Mouse (Mus musculus) CH12.LX (cell line): ENCODE measurements around the gene Gm17949. TPM values are rescaled to one million over a fixed set of nuclear protein-coding genes. Genes with fewer than 3 reads are reported as not detected.
A peak's percentile ranks its signal among the peaks of the same experiment; 100 is the strongest.

Experiments
- DNase-seq: peaks from one replicate; pipeline ENCODE4 v3.0.0-alpha.2; 2013; ENCODE audit errors: extremely low read depth
- H3K27ac ChIP-seq: 2 replicates; pipeline ENCODE4 v1.5.1; 2012; ENCODE audit warnings: low read depth, mild to moderate bottlenecking, control low read depth, moderate library complexity; ENCODE audit not compliant: insufficient read depth
- H3K27me3 ChIP-seq: replicated peaks from 2 replicates; pipeline ENCODE3; 2012; ENCODE audit warnings: inconsistent platforms
- H3K36me3 ChIP-seq, 2 experiments: replicated peaks in 1 of 2; 2 replicates each; pipeline versions ENCODE3 to v1.6.1; 2012; ENCODE audit warnings: inconsistent platforms in 1 of 2, low read length in 1 of 2, mild to moderate bottlenecking in 1 of 2, mixed read lengths in 1 of 2, moderate library complexity in 1 of 2; ENCODE audit not compliant: control insufficient read depth in 1 of 2, insufficient read depth in 1 of 2
- H3K4me1 ChIP-seq, 2 experiments: 2 replicates each; pipeline ENCODE4 v1.6.1; 2012; ENCODE audit warnings: inconsistent platforms in 1 of 2, moderate library complexity in 1 of 2; ENCODE audit not compliant: insufficient read depth in 2 of 2, control insufficient read depth in 1 of 2
- H3K4me2 ChIP-seq: 2 replicates; pipeline ENCODE4 v1.6.1; 2012; ENCODE audit warnings: low read depth, mild to moderate bottlenecking, control low read depth; ENCODE audit not compliant: poor library complexity, insufficient read depth, severe bottlenecking
- H3K4me3 ChIP-seq, 3 experiments: fragments of 150-350 bp in 1 of 3; sonication (generic) in 1 of 3; replicated peaks in 1 of 3; 2 replicates each; pipeline versions ENCODE3 to v1.5.1; 2011 to 2012; ENCODE audit warnings: low read depth in 2 of 3, low read length in 2 of 3, mild to moderate bottlenecking in 2 of 3, moderate library complexity in 2 of 3, control low read depth in 1 of 3, improper control_type of control experiment in 1 of 3, inconsistent platforms in 1 of 3, mixed read lengths in 1 of 3; ENCODE audit not compliant: poor library complexity in 1 of 3
- H3K79me2 ChIP-seq: replicated peaks from 2 replicates; pipeline ENCODE4 v1.6.1; 2012; ENCODE audit warnings: mild to moderate bottlenecking, moderate library complexity; ENCODE audit not compliant: control insufficient read depth, poor library complexity, insufficient read depth, severe bottlenecking; ENCODE audit errors: extremely low read depth
- H3K9ac ChIP-seq: 2 replicates; pipeline ENCODE4 v1.6.1; 2012; ENCODE audit warnings: low read depth, mild to moderate bottlenecking, control low read depth, moderate library complexity; ENCODE audit not compliant: insufficient read depth
- H3K9me3 ChIP-seq: replicated peaks from 2 replicates; pipeline ENCODE3; 2012; ENCODE audit warnings: low read length, inconsistent platforms, mixed read lengths
- CTCF ChIP-seq, 2 experiments: IDR thresholded peaks in 1 of 2; conservative IDR thresholded peaks in 1 of 2; 2 replicates each; pipeline ENCODE4 v1.5.1; 2011 to 2012; ENCODE audit warnings: low read depth in 2 of 2, low read length in 2 of 2, improper control_type of control experiment in 1 of 2, inconsistent platforms in 1 of 2, mild to moderate bottlenecking in 1 of 2, moderate library complexity in 1 of 2
- E2F4 ChIP-seq: IDR thresholded peaks from 2 replicates; pipeline ENCODE4 v1.6.1; 2011; ENCODE audit warnings: low read depth, low read length, improper control_type of control experiment; ENCODE audit not compliant: insufficient replicate concordance
- ELF1 ChIP-seq: IDR thresholded peaks from 2 replicates; pipeline ENCODE4 v1.6.1; 2014; ENCODE audit warnings: low read depth, mild to moderate bottlenecking, inconsistent platforms, low read length, improper control_type of control experiment
- ETS1 ChIP-seq: conservative IDR thresholded peaks from 2 replicates; pipeline ENCODE4 v1.6.1; 2012; ENCODE audit warnings: low read depth, mild to moderate bottlenecking, inconsistent platforms, low read length, improper control_type of control experiment, moderate library complexity
- GABPA ChIP-seq: IDR thresholded peaks from 2 replicates; pipeline ENCODE4 v1.6.1; 2012; ENCODE audit warnings: low read depth, low read length, improper control_type of control experiment, inconsistent platforms; ENCODE audit not compliant: insufficient replicate concordance
- IRF4 ChIP-seq: IDR thresholded peaks from 2 replicates; pipeline ENCODE4 v1.6.1; 2014; ENCODE audit warnings: low read depth, mild to moderate bottlenecking, inconsistent platforms, low read length, improper control_type of control experiment
- KAT2A ChIP-seq: IDR thresholded peaks from 2 replicates; pipeline ENCODE4 v1.6.1; 2012; ENCODE audit warnings: low read length, improper control_type of control experiment, inconsistent platforms; ENCODE audit not compliant: insufficient replicate concordance
- MAFK ChIP-seq: IDR thresholded peaks from 2 replicates; pipeline ENCODE4 v1.6.1; 2011; ENCODE audit warnings: low read length, improper control_type of control experiment; ENCODE audit not compliant: insufficient replicate concordance
- MAZ ChIP-seq: IDR thresholded peaks from 2 replicates; pipeline ENCODE4 v1.6.1; 2012; ENCODE audit warnings: low read depth, mild to moderate bottlenecking, inconsistent platforms, low read length, improper control_type of control experiment, moderate library complexity
- MEF2A ChIP-seq: IDR thresholded peaks from 2 replicates; pipeline ENCODE4 v1.6.1; 2014; ENCODE audit warnings: low read depth, mild to moderate bottlenecking, inconsistent platforms, low read length, improper control_type of control experiment, borderline replicate concordance
- MXI1 ChIP-seq: IDR thresholded peaks from 2 replicates; pipeline ENCODE4 v1.6.1; 2011; ENCODE audit warnings: mild to moderate bottlenecking, low read depth, low read length, improper control_type of control experiment
- MYC ChIP-seq: IDR thresholded peaks from 2 replicates; pipeline ENCODE4 v1.6.1; 2011; ENCODE audit warnings: low read depth, mild to moderate bottlenecking, improper control_type of control experiment, low read length
- NELFE ChIP-seq: IDR thresholded peaks from 2 replicates; pipeline ENCODE4 v1.6.1; 2011; ENCODE audit warnings: low read depth, low read length, improper control_type of control experiment
- NRF1 ChIP-seq: IDR thresholded peaks from 2 replicates; pipeline ENCODE4 v1.6.1; 2014; ENCODE audit warnings: low read depth, mild to moderate bottlenecking, inconsistent platforms, low read length, improper control_type of control experiment, moderate library complexity
- POLR2A ChIP-seq: IDR thresholded peaks from 2 replicates; pipeline ENCODE4 v1.6.1; 2011; ENCODE audit warnings: low read depth, mild to moderate bottlenecking, improper control_type of control experiment, low read length
- RAD21 ChIP-seq: IDR thresholded peaks from 2 replicates; pipeline ENCODE4 v1.6.1; 2011; ENCODE audit warnings: low read depth, mild to moderate bottlenecking, low read length, improper control_type of control experiment, moderate library complexity
- RCOR1 ChIP-seq: conservative IDR thresholded peaks from 2 replicates; pipeline ENCODE4 v1.6.1; 2012; ENCODE audit warnings: low read depth, mild to moderate bottlenecking, inconsistent platforms, low read length, improper control_type of control experiment
- SMC3 ChIP-seq: IDR thresholded peaks from 2 replicates; pipeline ENCODE4 v1.6.1; 2011; ENCODE audit warnings: low read depth, low read length, improper control_type of control experiment
- TCF12 ChIP-seq: IDR thresholded peaks from 2 replicates; pipeline ENCODE4 v1.6.1; 2014; ENCODE audit warnings: low read depth, mild to moderate bottlenecking, inconsistent platforms, low read length, improper control_type of control experiment
- UBTF ChIP-seq: IDR thresholded peaks from 2 replicates; pipeline ENCODE4 v1.6.1; 2012; ENCODE audit warnings: low read depth, mild to moderate bottlenecking, inconsistent platforms, low read length, improper control_type of control experiment, moderate library complexity
- USF1 ChIP-seq: IDR thresholded peaks from 2 replicates; pipeline ENCODE4 v1.6.1; 2014; ENCODE audit warnings: low read depth, mild to moderate bottlenecking, inconsistent platforms, low read length, improper control_type of control experiment
- USF2 ChIP-seq: conservative IDR thresholded peaks from 2 replicates; pipeline ENCODE4 v1.6.1; 2011; ENCODE audit warnings: low read depth, low read length, improper control_type of control experiment
- ZMIZ1 ChIP-seq: IDR thresholded peaks from 2 replicates; pipeline ENCODE4 v1.6.1; 2012; ENCODE audit warnings: low read depth, mild to moderate bottlenecking, inconsistent platforms, low read length, improper control_type of control experiment
- ZNF384 ChIP-seq: IDR thresholded peaks from 2 replicates; pipeline ENCODE4 v1.6.1; 2012; ENCODE audit warnings: low read depth, low read length, improper control_type of control experiment, inconsistent platforms
- dilution Hi-C: fragments of 300-500 bp; cut with MboI; formaldehyde crosslinking; loops from 2 replicates; pipeline ENCODE4 v1.14.3; 2020; ENCODE audit warnings: low sequenced_read_pairs; ENCODE audit not compliant: extremely low pct_unique_long_range_greater_than_20kb, extremely low pct_ligation_motif_present
- in situ Hi-C: fragments of 300-500 bp; cut with MboI; formaldehyde crosslinking; loops from 3 replicates; pipeline ENCODE4 v1.14.3; 2019; ENCODE audit warnings: low sequenced_read_pairs, low pct_ligation_motif_present, low pct_unique_long_range_greater_than_20kb, mixed read lengths
- polyA plus RNA-seq: library from polyadenylated mRNA; unstranded; fragments of >175 nt; gene quantifications from 2 replicates; pipeline ENCODE4 v1.2.1, GENCODE M21; 2012; ENCODE audit warnings: low read depth; ENCODE audit not compliant: insufficient read length
- total RNA-seq, 2 experiments: library from RNA; depleted of rRNA; stranded (reverse); fragments of 300-350 nt in 1 of 2; fragments of >200 nt in 1 of 2; gene quantifications; 2 replicates each; pipeline ENCODE4 v1.2.3; 2012 to 2014

The Gm17949 gene
- total and polyA plus RNA-seq, 3 experiments = not detected

DNA sequence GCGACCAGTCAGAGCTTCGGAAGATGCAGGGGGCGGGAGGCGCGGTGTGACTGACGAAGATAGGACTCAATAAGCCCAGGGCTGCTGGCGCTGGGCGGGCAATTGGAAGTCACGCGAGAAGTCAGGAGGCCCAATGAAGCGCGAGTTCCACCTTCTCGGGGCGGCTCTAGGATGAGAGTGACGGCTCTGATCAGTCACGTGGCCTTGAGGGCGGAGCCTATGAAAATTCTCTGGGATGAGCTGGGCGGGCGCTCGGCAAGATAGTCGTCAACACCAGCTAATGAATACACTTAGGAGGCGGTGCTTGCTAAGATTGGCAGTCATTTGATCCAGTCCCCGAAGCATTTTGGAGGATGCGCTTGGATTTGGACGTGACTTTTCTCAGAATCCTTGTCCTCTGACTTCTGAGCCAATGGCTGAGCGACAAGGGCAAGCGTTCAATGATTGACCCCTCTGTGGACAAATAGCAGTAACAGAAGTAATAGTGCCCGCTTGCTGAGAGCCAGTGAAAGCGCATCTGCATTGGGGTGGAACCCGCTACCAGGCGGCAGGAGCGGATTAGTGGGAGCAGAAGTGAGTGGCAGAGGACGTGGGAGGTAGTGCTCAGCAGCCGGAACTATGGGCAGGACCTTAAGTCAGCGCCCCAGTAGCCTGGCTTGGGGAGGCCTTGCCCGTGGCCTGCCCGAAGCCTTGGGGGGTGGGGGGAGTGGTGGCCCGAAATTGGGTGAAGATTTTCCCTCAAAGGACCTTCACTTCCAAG is 20.6 kb downstream of the Gm17949 start (continued):
- TF ChIP-seq UBTF = no peak
- peak; percentile 75 for TF ChIP-seq ELF1
- peak; percentile 65 for TF ChIP-seq NRF1
- TF ChIP-seq E2F4 = no peak
- peak; percentile 91 for TF ChIP-seq POLR2A
- TF ChIP-seq MAFK = no peak
- peak; percentile 87 for TF ChIP-seq NELFE
- TF ChIP-seq ZMIZ1 = peak; percentile 81
- no peak for TF ChIP-seq RCOR1
- TF ChIP-seq USF2 = peak; percentile 97
- TF ChIP-seq TCF12 = peak; percentile 80; the same call in 1 of the 2 replicates
- no peak for TF ChIP-seq RAD21
- peak; percentile 76 for TF ChIP-seq IRF4
- TF ChIP-seq GABPA = no peak
- TF ChIP-seq USF1 = peak; percentile 99
- TF ChIP-seq MYC = 0 out of 2 replicates have a peak, but pooled peaks have one; percentile 15
- no peak for TF ChIP-seq SMC3
- TF ChIP-seq KAT2A = peak; percentile 80
- 0 out of 2 replicates have a peak, but pooled peaks have one; percentile 47 for TF ChIP-seq MAZ
- peak; percentile 60; the same call in 1 of the 2 replicates for TF ChIP-seq MXI1
- TF ChIP-seq, all 38 proteins: peak for 20

GRCm38 (mm10) chr17:57032854-57033253 is 21.6 kb downstream of the Gm17949 start:
- H3K4me2 ChIP-seq = peak overlapping the region; percentile 68

More at GRCm38 (mm10) chr17:57032854-57033253, 21.6 kb downstream of the Gm17949 start:
- peak overlapping the region in 1 of 3 experiments; percentile 60 for H3K4me3 ChIP-seq
- peaks cover 9 to 15% of the 10 kb centered on the region in 2 experiments for H3K36me3 ChIP-seq
- H3K4me1 ChIP-seq = peaks cover 7 to 31% of the 10 kb centered on the region in 2 experiments; a peak in 3 of 4 replicates
- no peak for DNase-seq
- H3K9me3 ChIP-seq = no peaks in the 10 kb centered on the region
- H3K79me2 ChIP-seq = peaks cover 32% of the 10 kb centered on the region
- no peaks in the 10 kb centered on the region for H3K27me3 ChIP-seq
- TF ChIP-seq TCF12 (peak; percentile 33; the same call in 1 of the 2 replicates), CTCF (conservative IDR thresholded peaks at IDR 0.05 in 1 of 2, IDR thresholded peaks at IDR 0.05 in 1 of 2; ENCODE audit: low read depth in 2 of 2, low read length in 2 of 2) (peak in 1 of 2 experiments; percentile 49; a peak in 2 of 4 replicates), SMC3 (peak; percentile 42), ETS1 (no peak), POLR2A (no peak), MEF2A (no peak), ZNF384 (no peak), RAD21 (peak; percentile 46)
- H3K9ac ChIP-seq = peak overlapping the region; percentile 95; the same call in 1 of the 2 replicates
- in situ Hi-C loops = no loop called here
- dilution Hi-C loops = no loop called here
- no peak overlapping the region for H3K27ac ChIP-seq
